Mouse (Mus musculus): ENCODE results near the gene Gm4952.

- no peak for TF ChIP-seq EP300 (IDR thresholded peaks at IDR 0.05; ENCODE audit: insufficient read depth, low read depth, low read length)
- no peak for TF ChIP-seq CTCF (IDR thresholded peaks at IDR 0.05)
- TF ChIP-seq POLR2A (IDR thresholded peaks at IDR 0.05; ENCODE audit: insufficient read depth, low read depth, low read length) = no peak
These were observed at the start of gene Gm4952 for GRCm38 (mm10) chr19:12599674-12600073.
